Mouse (Mus musculus) limb, embryonic 14.5 days (tissue): ENCODE results near the gene Unc5cl. TPM values are rescaled to one million over a fixed set of nuclear protein-coding genes. Genes with fewer than 3 reads are reported as not detected.

Experiments used
- ATAC-seq: fragments of 200-750 bp; cut with Nextera tagmentation; 2 replicates; pipeline ENCODE4 v1.8.0; 2017; ENCODE audit warnings: low read depth, moderate number of reproducible peaks, moderate TSS enrichment; ENCODE audit not compliant: low FRiP score
- DNase-seq: peaks from one replicate; pipeline ENCODE4 v3.0.0-alpha.2; 2015; ENCODE audit warnings: low spot score
- H3K27ac ChIP-seq: fragments of 300-500 bp; sonication (generic); replicated peaks from 2 replicates; pipeline ENCODE4 v1.5.1; 2014; ENCODE audit warnings: low read depth, mild to moderate bottlenecking, low read length, moderate library complexity, mixed read lengths
- H3K27me3 ChIP-seq: fragments of 300-500 bp; sonication (generic); 2 replicates; pipeline ENCODE4 v1.6.1; 2014; ENCODE audit warnings: low read length, mixed read lengths; ENCODE audit not compliant: control insufficient read depth, insufficient read depth
- H3K36me3 ChIP-seq: fragments of 300-500 bp; sonication (generic); 2 replicates; pipeline ENCODE4 v1.6.1; 2014; ENCODE audit warnings: mild to moderate bottlenecking, low read length, moderate library complexity, mixed read lengths; ENCODE audit not compliant: control insufficient read depth, insufficient read depth
- H3K4me1 ChIP-seq: fragments of 300-500 bp; sonication (generic); 2 replicates; pipeline ENCODE4 v1.6.1; 2014; ENCODE audit warnings: antibody characterized with exemption, low read length, mixed read lengths; ENCODE audit not compliant: control insufficient read depth, insufficient read depth
- H3K4me2 ChIP-seq: fragments of 300-500 bp; sonication (generic); replicated peaks from 2 replicates; pipeline ENCODE4 v1.6.1; 2014; ENCODE audit warnings: low read depth, mild to moderate bottlenecking, low read length, moderate library complexity; ENCODE audit not compliant: severe bottlenecking
- H3K4me3 ChIP-seq: fragments of 300-500 bp; sonication (generic); replicated peaks from 2 replicates; pipeline ENCODE4 v1.5.1; 2014; ENCODE audit warnings: low read length
- H3K9ac ChIP-seq: fragments of 300-500 bp; sonication (generic); 2 replicates; pipeline ENCODE4 v1.6.1; 2014; ENCODE audit warnings: mild to moderate bottlenecking, low read depth, low read length, moderate library complexity; ENCODE audit not compliant: severe bottlenecking
- H3K9me3 ChIP-seq: fragments of 300-500 bp; sonication (generic); 2 replicates; pipeline ENCODE4 v1.6.1; 2016; ENCODE audit warnings: low read length; ENCODE audit not compliant: control insufficient read depth
- POLR2A ChIP-seq: fragments of 200-500 bp; IDR thresholded peaks from 2 replicates; pipeline ENCODE4 v1.8.0; 2012; ENCODE audit warnings: inconsistent platforms, mild to moderate bottlenecking, moderate library complexity, borderline replicate concordance; ENCODE audit not compliant: insufficient read depth, insufficient read length; ENCODE audit errors: extremely low read depth
- WGBS: fragments of 180-500 bp; shearing (Covaris S2); extraction: QIAGEN DNeasy Blood & Tissue Kit; methylation state at CpG from one replicate; pipeline ENCODE4 v1.1.7; 2014; 5-methylcytosine and 5-hydroxymethylcytosine counted together
- polyA plus RNA-seq, 2 experiments: library from polyadenylated mRNA; depleted of rRNA in 1 of 2; stranded (reverse) in 1 of 2; unstranded in 1 of 2; fragments of >200 nt; fragmentation: Nextera tagmentation in 1 of 2; extraction: Ambion mirVana in 1 of 2; gene quantifications; 2 replicates each; pipeline versions ENCODE4 v1.2.1 to v1.2.3; 2012 to 2014

Gene Unc5cl
- polyA plus RNA-seq, 2 experiments = 0.15 to 0.18 TPM

DNA sequence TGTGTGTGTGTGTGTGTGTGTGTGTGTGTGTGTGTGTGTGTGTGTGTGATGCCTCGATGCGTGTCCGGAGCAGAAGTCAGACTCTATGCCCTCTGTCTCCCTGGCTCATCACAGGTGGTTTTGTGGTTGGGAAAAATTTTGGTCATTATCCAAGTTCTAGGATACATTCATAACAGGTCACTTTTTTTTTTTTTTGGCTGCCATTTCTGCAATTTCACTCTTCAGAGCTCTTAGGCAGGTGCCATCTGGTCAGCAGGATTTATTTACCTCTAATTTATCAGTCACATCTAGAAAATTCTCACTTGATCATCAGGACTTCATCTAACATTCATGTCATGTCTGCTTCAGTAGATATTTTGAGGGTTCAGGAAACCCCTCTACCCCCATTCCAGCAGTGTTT, 65.7 kb downstream of the Unc5cl start:
- no peak overlapping the region for H3K4me2 ChIP-seq
- 91% methylated on average over 3 of the region's 3 CpGs for WGBS
- no peak overlapping the region for H3K27ac ChIP-seq
- H3K4me1 ChIP-seq = no peaks in the 10 kb centered on the region
- H3K27me3 ChIP-seq = no peaks in the 10 kb centered on the region
- TF ChIP-seq POLR2A = no peak
- H3K9ac ChIP-seq = no peak overlapping the region
- H3K36me3 ChIP-seq = no peaks in the 10 kb centered on the region
- H3K4me3 ChIP-seq = no peak overlapping the region
- ATAC-seq (no peak), DNase-seq (no peak)
- no peaks in the 10 kb centered on the region for H3K9me3 ChIP-seq

DNA sequence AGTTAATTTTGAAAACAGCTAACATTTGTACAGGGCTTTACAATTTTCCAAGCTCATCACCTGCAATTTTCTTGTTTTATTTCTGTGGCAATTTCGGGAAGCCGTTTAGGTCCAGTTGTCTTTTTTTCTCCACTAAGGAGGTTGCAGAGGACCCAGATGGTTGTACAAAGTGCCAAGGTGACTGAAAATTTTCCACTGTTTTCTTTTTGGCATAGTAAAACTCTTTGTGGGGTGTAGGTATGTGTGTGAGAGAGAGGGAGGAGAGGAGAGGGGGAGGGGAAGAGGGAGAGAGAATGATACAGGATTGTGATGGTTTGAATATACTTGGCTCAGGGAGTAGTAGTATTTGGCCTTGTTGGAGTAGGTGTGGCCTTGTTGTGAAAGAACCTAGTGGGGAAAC, 68.4 kb downstream of the Unc5cl start:
- no peaks in the 10 kb centered on the region for H3K4me1 ChIP-seq
- DNase-seq = no peak
- no peaks in the 10 kb centered on the region for H3K36me3 ChIP-seq
- no peak overlapping the region for H3K4me3 ChIP-seq
- no peak for ATAC-seq
- no peak overlapping the region for H3K9ac ChIP-seq
- H3K9me3 ChIP-seq = no peaks in the 10 kb centered on the region
- no peak overlapping the region for H3K27ac ChIP-seq
- 67% methylated on average over 2 of the region's 2 CpGs for WGBS
- no peak for TF ChIP-seq POLR2A
- no peak overlapping the region for H3K4me2 ChIP-seq
- H3K27me3 ChIP-seq = no peaks in the 10 kb centered on the region

DNA sequence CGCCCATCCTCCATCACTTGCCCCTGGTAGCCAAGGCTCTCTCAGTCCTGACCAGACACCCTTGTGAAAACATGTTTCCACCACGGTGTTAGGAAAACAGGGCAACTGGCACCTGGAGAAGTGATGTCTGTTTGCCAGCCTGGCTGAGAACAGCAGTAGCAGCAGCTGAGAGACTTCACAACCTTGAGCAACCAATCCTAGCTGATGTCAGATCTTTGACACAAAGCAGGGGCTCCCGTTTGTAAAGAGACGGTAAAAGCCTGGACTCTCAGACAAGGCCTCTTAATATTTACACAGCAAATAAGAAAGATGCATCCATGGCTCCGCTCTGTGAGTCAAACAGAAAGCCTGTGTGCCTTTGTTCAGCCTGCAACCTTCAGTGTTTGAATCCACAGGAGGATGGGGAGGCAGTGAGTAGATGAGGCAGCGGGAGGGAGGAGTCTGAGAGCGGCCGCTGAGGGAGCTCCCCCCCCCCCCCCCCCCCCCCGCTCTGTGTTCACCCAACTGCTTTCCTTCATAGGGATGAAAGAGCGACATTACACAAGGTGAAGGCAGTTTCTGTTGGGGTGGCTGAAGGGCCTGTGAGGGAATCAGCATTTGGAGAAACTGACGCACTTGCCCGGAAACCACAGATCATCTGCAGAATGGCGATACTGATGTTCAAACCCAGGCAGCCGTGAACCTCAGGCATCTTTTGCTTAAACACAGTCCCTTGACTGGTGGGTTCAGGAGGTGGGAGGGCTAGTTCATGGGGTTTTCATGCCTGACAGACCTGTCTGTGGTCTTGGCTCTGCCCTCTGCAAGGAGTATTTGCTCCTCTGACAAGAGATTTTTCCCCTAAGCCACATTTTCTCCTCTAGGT, 79.4 kb downstream of the Unc5cl start:
- ATAC-seq = no peak
- Histone ChIP-seq H3K4me3 (no peak overlapping the region), H3K9ac (no peak overlapping the region), H3K9me3 (no peaks in the 10 kb centered on the region), H3K27me3 (no peaks in the 10 kb centered on the region), H3K36me3 (no peaks in the 10 kb centered on the region), H3K4me1 (no peaks in the 10 kb centered on the region), H3K27ac (no peak overlapping the region), H3K4me2 (no peak overlapping the region)
- 39% methylated on average over 14 of the region's 14 CpGs for WGBS
- no peak for TF ChIP-seq POLR2A
- no peak for DNase-seq

DNA sequence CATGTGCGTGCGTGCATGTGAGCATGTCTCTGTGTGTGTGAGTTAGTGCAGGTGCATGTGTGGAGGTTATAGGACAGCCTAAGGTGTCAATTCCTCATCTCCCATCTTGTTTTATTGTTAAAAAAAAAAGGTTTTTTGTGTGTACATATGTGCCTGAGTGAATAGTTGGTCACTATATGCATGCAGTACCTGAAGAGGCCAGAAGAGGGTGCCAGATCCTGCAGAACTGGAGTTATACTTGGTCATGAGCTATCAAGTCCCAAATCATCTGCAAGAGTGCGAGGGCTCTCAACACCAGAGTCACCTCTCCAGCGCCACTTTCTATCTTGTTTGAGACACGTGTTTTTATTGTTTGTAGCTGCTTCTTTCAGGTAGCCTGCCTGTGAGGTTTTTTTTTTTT, 83.6 kb downstream of the Unc5cl start:
- no peak for ATAC-seq
- no peak for TF ChIP-seq POLR2A
- no peak for DNase-seq
- no peak overlapping the region for H3K27ac ChIP-seq
- H3K9me3 ChIP-seq = no peaks in the 10 kb centered on the region
- H3K9ac ChIP-seq = no peak overlapping the region
- no peaks in the 10 kb centered on the region for H3K36me3 ChIP-seq
- no peaks in the 10 kb centered on the region for H3K4me1 ChIP-seq
- no peak overlapping the region for H3K4me3 ChIP-seq
- WGBS = 82% methylated on average over 5 of the region's 5 CpGs
- H3K4me2 ChIP-seq = no peak overlapping the region
- H3K27me3 ChIP-seq = no peaks in the 10 kb centered on the region

DNA sequence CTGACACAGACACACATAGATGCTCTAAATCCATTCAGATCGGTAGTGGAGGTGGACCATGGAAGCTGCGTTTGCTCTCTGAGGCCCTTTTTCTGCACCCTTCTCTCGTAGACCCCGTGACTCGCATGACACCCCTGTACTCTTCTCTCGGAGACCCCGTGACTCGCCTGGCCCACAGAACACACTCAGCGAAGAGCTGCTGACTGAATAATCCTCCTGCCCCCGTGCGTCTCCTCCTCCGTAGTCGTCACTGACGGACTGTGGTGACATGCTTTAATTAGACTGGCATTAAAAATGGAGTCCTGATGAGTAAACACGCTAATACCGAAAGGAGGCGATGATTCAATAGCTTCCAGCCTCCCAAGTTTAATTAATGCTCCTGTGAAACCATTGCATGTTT, 84.6 kb downstream of the Unc5cl start:
- H3K9me3 ChIP-seq = no peaks in the 10 kb centered on the region
- no peaks in the 10 kb centered on the region for H3K4me1 ChIP-seq
- DNase-seq (no peak), ATAC-seq (no peak)
- no peak overlapping the region for H3K27ac ChIP-seq
- H3K4me3 ChIP-seq = no peak overlapping the region
- H3K9ac ChIP-seq = no peak overlapping the region
- no peaks in the 10 kb centered on the region for H3K36me3 ChIP-seq
- 92% methylated on average over 17 of the region's 17 CpGs for WGBS
- no peak overlapping the region for H3K4me2 ChIP-seq
- no peak for TF ChIP-seq POLR2A
- H3K27me3 ChIP-seq = no peaks in the 10 kb centered on the region
